Mouse (Mus musculus) adipose tissue, adult 10 weeks (tissue): Measurements from ENCODE around the gene Sdc1. TPM values are rescaled to one million over a fixed set of nuclear protein-coding genes. Genes with fewer than 3 reads are reported as not detected.

ENCODE experiments used
- polyA plus RNA-seq: library from polyadenylated mRNA; stranded (reverse); fragments of 350-450 nt; fragmentation: Illumina TruSeq; extraction: RNeasy Lipid Tissue Mini Kit (QIAGEN cat#74804); gene quantifications from one replicate; pipeline ENCODE4 v1.2.3, GENCODE M21; 2014; ENCODE audit warnings: low read depth, low replicate concordance

Gene Sdc1
- 90.6 TPM for polyA plus RNA-seq

GRCm38 (mm10) chr12:8770946-8771843, at the start of gene Sdc1:
Sdc1 (plus strand) TSS chr12:8771323.

Other genes starting within 250 kb of the Sdc1 start
- 1.8 TPM for gene Slc7a15, start 172.3 kb upstream of the Sdc1 start, polyA plus RNA-seq
- 53.4 TPM for gene Pum2, start 97.2 kb upstream of the Sdc1 start, polyA plus RNA-seq
- gene Laptm4a, start 150.3 kb downstream of the Sdc1 start, polyA plus RNA-seq = 481 TPM
- not detected for gene Matn3, start 176.6 kb downstream of the Sdc1 start, polyA plus RNA-seq
- gene Wdr35, start 202.6 kb downstream of the Sdc1 start, polyA plus RNA-seq = 10.2 TPM